Mouse (Mus musculus) liver, embryonic 12.5 days (tissue): ENCODE measurements around the gene Ntsr1. TPM values are rescaled to one million over a fixed set of nuclear protein-coding genes. Genes with fewer than 3 reads are reported as not detected.

Source experiments
- ATAC-seq: fragments of 200-750 bp; cut with Nextera tagmentation; 2 replicates; pipeline ENCODE4 v1.8.0; 2017; ENCODE audit warnings: moderate number of reproducible peaks, mild to moderate bottlenecking, moderate library complexity
- H3K27ac ChIP-seq: fragments of 300-500 bp; sonication (generic); 2 replicates; pipeline ENCODE4 v1.5.1; 2016; ENCODE audit warnings: mild to moderate bottlenecking
- H3K27me3 ChIP-seq: fragments of 300-500 bp; sonication (generic); replicated peaks from 2 replicates; pipeline ENCODE4 v1.6.1; 2016; ENCODE audit warnings: mild to moderate bottlenecking, moderate library complexity
- H3K36me3 ChIP-seq: fragments of 300-500 bp; sonication (generic); 2 replicates; pipeline ENCODE4 v1.6.1; 2016; ENCODE audit warnings: mild to moderate bottlenecking, moderate library complexity
- H3K4me1 ChIP-seq: fragments of 300-500 bp; sonication (generic); 2 replicates; pipeline ENCODE4 v1.6.1; 2016
- H3K4me2 ChIP-seq: fragments of 300-500 bp; sonication (generic); 2 replicates; pipeline ENCODE4 v1.6.1; 2016; ENCODE audit warnings: mild to moderate bottlenecking, moderate library complexity
- H3K4me3 ChIP-seq: fragments of 300-500 bp; sonication (generic); 2 replicates; pipeline ENCODE4 v1.5.1; 2016; ENCODE audit warnings: mild to moderate bottlenecking, moderate library complexity
- H3K9ac ChIP-seq: fragments of 300-500 bp; sonication (generic); 2 replicates; pipeline ENCODE4 v1.6.1; 2016; ENCODE audit warnings: mild to moderate bottlenecking, moderate library complexity
- H3K9me3 ChIP-seq: fragments of 300-500 bp; sonication (generic); replicated peaks from 2 replicates; pipeline ENCODE4 v1.6.1; 2016; ENCODE audit warnings: mild to moderate bottlenecking, moderate library complexity
- WGBS: fragments of 180-500 bp; shearing (Covaris S2); methylation state at CpG from one replicate; pipeline ENCODE4 v1.1.7; 2016; ENCODE audit not compliant: insufficient replicate concordance; 5-methylcytosine and 5-hydroxymethylcytosine counted together
- polyA plus RNA-seq: library from polyadenylated mRNA; unstranded; fragments of >200 nt; fragmentation: Nextera tagmentation; extraction: Ambion mirVana; gene quantifications from 2 replicates; pipeline ENCODE4 v1.2.1, GENCODE M21; 2016

The Ntsr1 gene
- polyA plus RNA-seq, 1 experiment from 2014 or later, result 0.12 TPM

DNA sequence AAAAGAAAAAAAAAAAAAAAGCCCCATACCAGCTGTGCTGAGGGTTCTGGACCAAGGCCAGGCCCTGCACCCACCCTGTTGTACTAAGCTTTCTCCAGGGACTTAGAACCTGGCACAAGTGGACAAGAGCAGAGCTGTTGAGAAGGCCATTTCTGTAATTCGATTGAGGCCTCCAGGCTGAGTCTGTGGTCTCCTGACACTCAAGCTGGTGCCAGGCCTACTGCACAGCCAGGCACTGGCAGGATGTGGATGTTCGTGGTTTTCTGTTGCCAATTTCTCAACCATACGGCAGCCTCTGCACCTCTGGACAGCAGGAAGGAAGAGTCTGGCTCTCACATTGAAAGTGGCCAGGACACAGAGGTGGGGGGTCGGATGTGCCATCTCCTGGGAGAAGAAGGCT lies 33.5 kb downstream of the Ntsr1 start:
- no peak overlapping the region for H3K9ac ChIP-seq
- no peak overlapping the region for H3K4me2 ChIP-seq
- H3K9me3 ChIP-seq, result no peaks in the 10 kb centered on the region
- no peak for ATAC-seq
- H3K4me1 ChIP-seq, result no peaks in the 10 kb centered on the region
- H3K27ac ChIP-seq, result no peak overlapping the region
- 0 out of 2 replicates have a peak, but pooled peaks cover 5% of the 10 kb centered on the region for H3K27me3 ChIP-seq
- no peaks in the 10 kb centered on the region for H3K36me3 ChIP-seq
- no peak overlapping the region for H3K4me3 ChIP-seq
- WGBS, result 29% methylated on average over 4 of the region's 4 CpGs

DNA sequence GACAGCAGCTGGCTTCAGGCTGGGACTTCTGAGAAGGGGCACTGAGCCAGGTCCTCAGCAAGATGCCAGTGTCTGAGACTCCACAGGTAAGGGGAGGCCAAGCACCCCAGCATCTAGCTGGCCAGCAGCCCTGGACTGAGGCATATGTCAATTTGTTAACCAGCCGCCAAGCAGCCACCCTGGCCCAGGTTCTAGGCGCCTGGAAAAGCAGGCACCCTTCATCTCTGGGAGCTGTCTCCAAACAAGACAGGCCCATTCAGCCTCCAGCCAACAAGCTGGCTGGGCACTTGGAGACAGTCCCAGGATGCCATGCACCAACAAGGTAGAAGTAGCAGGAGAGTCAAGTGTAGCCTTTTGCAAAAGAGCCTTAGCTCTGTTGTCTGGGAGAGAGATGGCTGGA lies 43.9 kb downstream of the Ntsr1 start:
- 0 out of 2 replicates have a peak, but pooled peaks have one; percentile 8 for ATAC-seq

DNA sequence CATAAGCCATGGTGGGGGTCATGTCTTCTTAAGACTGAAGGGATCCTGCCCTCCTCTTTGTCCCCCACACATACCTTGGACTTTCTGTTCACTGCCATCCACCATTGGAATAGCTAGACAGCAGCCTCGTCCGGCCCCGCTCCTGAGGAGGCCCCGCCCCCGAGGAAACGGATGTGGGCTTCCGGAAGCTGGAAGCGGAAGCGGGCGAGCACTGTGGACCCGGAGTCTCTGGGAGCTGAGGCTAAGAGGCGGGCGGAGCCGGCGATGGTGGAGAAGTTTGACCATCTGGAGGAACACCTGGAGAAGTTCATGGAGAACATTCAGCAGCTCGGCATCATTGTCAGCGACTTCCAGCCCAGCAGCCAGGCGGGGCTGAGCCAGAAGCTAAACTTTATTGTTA lies 45.3 kb downstream of the Ntsr1 start:
- Histone ChIP-seq H3K27me3 (peaks cover 3% of the 10 kb centered on the region; the same call in 1 of the 2 replicates), H3K4me3 (no peak overlapping the region), H3K36me3 (no peaks in the 10 kb centered on the region), H3K4me1 (no peaks in the 10 kb centered on the region), H3K4me2 (0 out of 2 replicates have a peak overlapping the region, but pooled peaks have one; percentile 24), H3K9me3 (no peaks in the 10 kb centered on the region), H3K27ac (no peak overlapping the region), H3K9ac (no peak overlapping the region)
- 38% methylated on average over 18 of the region's 18 CpGs for WGBS
- no peak for ATAC-seq

More for the DNA sequence above, 43.9 kb downstream of the Ntsr1 start:
- H3K27me3 ChIP-seq, result 0 out of 2 replicates have a peak, but pooled peaks cover 3% of the 10 kb centered on the region
- H3K27ac ChIP-seq, result no peak overlapping the region
- no peaks in the 10 kb centered on the region for H3K9me3 ChIP-seq
- no peaks in the 10 kb centered on the region for H3K36me3 ChIP-seq
- no peak overlapping the region for H3K4me3 ChIP-seq
- H3K4me2 ChIP-seq, result no peak overlapping the region
- H3K4me1 ChIP-seq, result no peaks in the 10 kb centered on the region
- no peak overlapping the region for H3K9ac ChIP-seq
- WGBS, result 58% methylated on average over 2 of the region's 2 CpGs

DNA sequence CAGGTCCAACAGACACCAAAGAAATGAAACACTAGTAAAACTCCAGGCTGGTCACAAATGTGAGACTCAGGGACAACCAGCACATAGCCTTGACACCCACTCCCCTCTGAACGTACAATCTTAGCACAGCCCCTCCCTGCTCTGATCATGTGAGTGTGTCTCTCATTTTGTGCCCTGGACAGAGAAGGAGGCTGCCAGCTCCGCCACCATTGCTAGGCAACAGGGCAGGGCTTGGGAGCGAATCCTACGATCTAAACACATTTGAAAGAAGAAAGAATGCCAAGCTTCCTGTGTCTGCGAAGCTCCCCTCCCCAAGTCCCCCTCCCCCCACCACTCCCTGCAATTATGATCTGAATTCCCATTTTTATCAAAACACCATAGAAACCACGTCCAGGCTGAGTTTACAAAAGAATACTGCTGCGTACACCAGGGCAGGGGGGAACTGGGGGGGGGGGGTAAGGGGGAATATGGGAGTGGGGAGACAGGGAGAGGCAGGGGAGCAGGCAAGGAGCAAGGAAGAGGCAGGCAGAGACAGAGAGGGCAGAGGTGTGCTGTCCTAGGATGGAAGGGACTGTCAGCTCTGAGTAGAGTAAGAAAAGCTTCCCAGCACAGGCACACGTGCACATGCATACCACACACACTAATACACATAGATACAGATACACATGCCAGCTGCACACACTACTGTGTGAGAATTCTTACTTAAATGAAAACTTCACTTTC lies 47.8 kb downstream of the Ntsr1 start:
- Histone ChIP-seq H3K9ac (no peak overlapping the region), H3K4me1 (no peaks in the 10 kb centered on the region), H3K9me3 (no peaks in the 10 kb centered on the region), H3K4me2 (no peak overlapping the region), H3K36me3 (no peaks in the 10 kb centered on the region), H3K4me3 (no peak overlapping the region), H3K27me3 (peaks cover 3% of the 10 kb centered on the region; the same call in 1 of the 2 replicates), H3K27ac (no peak overlapping the region)
- whole genome bisulfite sequencing, result 29% methylated on average over 8 of the region's 8 CpGs
- ATAC-seq, result no peak

- Histone ChIP-seq H3K9me3 (no peaks in the 10 kb centered on the region), H3K4me3 (no peak overlapping the region), H3K4me1 (no peaks in the 10 kb centered on the region), H3K27ac (no peak overlapping the region), H3K9ac (no peak overlapping the region), H3K36me3 (no peaks in the 10 kb centered on the region), H3K4me2 (no peak overlapping the region), H3K27me3 (peaks cover 3% of the 10 kb centered on the region; the same call in 1 of the 2 replicates)
- ATAC-seq, result no peak
- WGBS, result 76% methylated on average over 3 of the region's 3 CpGs
Observed at GRCm38 (mm10) chr2:180552340-180552739, 52.6 kb downstream of the Ntsr1 start.

DNA sequence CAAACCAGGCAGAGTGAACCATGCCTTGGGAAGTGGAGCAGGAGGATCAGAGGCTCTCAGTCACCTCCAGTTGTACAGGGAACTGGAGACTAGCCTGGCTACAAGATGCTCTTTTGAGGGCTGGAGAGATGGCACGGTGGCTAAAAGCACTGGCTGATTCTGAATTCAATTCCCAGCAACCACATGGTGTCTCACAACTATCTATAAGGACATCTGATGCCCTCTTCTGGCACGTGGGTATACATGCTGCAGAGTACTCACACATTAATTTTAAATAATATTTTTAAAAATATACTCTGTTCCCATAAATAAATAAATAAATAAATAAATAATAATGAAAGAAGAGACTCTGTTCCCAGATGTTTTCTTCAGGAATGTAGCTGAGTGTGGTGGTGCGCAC lies 55.4 kb downstream of the Ntsr1 start:
- no peak overlapping the region for H3K4me3 ChIP-seq
- no peak overlapping the region for H3K4me2 ChIP-seq
- no peaks in the 10 kb centered on the region for H3K4me1 ChIP-seq
- H3K9ac ChIP-seq, result no peak overlapping the region
- ATAC-seq, result no peak
- H3K27me3 ChIP-seq, result no peaks in the 10 kb centered on the region; the same call in 1 of the 2 replicates
- H3K27ac ChIP-seq, result no peak overlapping the region
- no peaks in the 10 kb centered on the region for H3K9me3 ChIP-seq
- WGBS, result 50% methylated on average over 3 of the region's 3 CpGs
- H3K36me3 ChIP-seq, result no peaks in the 10 kb centered on the region

DNA sequence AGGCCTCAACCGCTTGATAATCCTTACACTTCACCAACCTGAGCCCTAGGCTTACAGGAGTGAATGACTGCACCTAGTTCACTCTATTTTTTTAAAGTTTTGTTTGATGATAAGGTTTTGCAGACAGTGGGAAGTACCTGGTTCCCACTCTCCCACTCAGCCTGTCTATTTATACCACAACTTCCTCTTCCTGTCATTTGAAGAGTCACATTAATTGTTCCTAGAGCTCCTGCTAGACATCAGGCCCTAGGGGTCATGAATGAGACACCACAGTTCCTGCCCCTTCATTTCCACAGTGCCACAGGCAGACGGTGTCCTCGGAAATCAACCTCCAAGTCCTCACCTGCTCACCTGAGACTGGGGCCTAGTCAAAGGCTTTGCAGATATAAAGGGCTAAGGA lies 56.7 kb downstream of the Ntsr1 start:
- Histone ChIP-seq H3K4me1 (no peaks in the 10 kb centered on the region), H3K27ac (no peak overlapping the region), H3K4me2 (no peak overlapping the region), H3K36me3 (no peaks in the 10 kb centered on the region), H3K9ac (no peak overlapping the region), H3K4me3 (no peak overlapping the region), H3K27me3 (no peaks in the 10 kb centered on the region), H3K9me3 (no peaks in the 10 kb centered on the region)
- WGBS, result 25% methylated on average over 3 of the region's 3 CpGs
- no peak for ATAC-seq

DNA sequence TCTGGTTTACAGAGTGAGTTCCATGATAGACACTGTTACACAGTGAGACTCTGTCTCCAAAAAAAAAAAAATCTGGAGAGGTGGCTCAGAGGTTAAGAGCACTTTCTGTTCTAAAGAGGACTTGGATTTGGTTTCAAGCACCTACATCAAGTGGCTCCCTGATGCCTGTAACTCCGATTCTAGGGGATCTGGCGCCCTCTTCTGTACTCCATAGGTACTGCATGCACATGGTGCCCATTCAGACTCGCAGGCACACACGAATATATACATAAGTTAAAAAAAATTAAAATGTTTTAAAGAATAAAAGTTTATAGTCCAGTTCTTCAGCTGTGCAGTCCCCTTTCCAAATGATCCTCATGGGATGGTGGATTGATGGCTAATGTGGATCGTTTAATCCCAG lies 60.5 kb downstream of the Ntsr1 start:
- no peaks in the 10 kb centered on the region for H3K27me3 ChIP-seq
- no peak overlapping the region for H3K4me2 ChIP-seq
- H3K9ac ChIP-seq, result no peak overlapping the region
- ATAC-seq, result no peak
- H3K4me3 ChIP-seq, result no peak overlapping the region
- H3K4me1 ChIP-seq, result no peaks in the 10 kb centered on the region
- no peak overlapping the region for H3K27ac ChIP-seq
- no peaks in the 10 kb centered on the region for H3K9me3 ChIP-seq
- WGBS, result 35% methylated on average over 5 of the region's 5 CpGs
- no peaks in the 10 kb centered on the region for H3K36me3 ChIP-seq

GRCm38 (mm10) chr2:180562146-180562545 lies 62.4 kb downstream of the Ntsr1 start:
- no peak overlapping the region for H3K9ac ChIP-seq
- no peak overlapping the region for H3K4me3 ChIP-seq
- WGBS, result 35% methylated on average over 5 of the region's 5 CpGs
- H3K9me3 ChIP-seq, result no peaks in the 10 kb centered on the region
- H3K27me3 ChIP-seq, result no peaks in the 10 kb centered on the region; the same call in 1 of the 2 replicates
- no peaks in the 10 kb centered on the region for H3K36me3 ChIP-seq
- ATAC-seq, result no peak
- no peak overlapping the region for H3K27ac ChIP-seq
- H3K4me1 ChIP-seq, result no peaks in the 10 kb centered on the region
- no peak overlapping the region for H3K4me2 ChIP-seq

DNA sequence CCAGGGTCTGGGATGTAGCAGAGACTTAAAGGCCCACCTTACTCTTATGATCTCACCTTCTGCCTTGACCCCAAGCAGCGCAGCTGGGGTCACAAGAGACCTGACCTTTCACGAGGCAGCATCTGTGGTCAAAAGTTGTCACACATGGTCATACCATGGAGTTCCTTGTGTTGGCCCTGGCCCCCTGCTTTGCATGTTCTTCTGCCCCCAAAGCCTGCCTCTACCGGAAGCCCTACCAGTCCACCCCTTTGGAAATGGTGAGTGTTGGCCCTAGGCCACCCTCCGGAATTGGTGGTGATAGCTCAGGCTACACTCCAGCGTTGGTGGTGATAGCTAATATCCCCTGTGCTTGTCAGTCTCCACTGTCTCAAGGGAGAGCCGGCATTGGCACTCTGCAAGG lies 63.5 kb downstream of the Ntsr1 start:
- no peak for ATAC-seq
- H3K27ac ChIP-seq, result no peak overlapping the region
- H3K9ac ChIP-seq, result no peak overlapping the region
- H3K4me2 ChIP-seq, result no peak overlapping the region
- 44% methylated on average over 6 of the region's 6 CpGs for WGBS
- H3K4me3 ChIP-seq, result no peak overlapping the region
- H3K4me1 ChIP-seq, result no peaks in the 10 kb centered on the region
- no peaks in the 10 kb centered on the region for H3K9me3 ChIP-seq
- H3K27me3 ChIP-seq, result no peaks in the 10 kb centered on the region; the same call in 1 of the 2 replicates
- no peaks in the 10 kb centered on the region for H3K36me3 ChIP-seq

DNA sequence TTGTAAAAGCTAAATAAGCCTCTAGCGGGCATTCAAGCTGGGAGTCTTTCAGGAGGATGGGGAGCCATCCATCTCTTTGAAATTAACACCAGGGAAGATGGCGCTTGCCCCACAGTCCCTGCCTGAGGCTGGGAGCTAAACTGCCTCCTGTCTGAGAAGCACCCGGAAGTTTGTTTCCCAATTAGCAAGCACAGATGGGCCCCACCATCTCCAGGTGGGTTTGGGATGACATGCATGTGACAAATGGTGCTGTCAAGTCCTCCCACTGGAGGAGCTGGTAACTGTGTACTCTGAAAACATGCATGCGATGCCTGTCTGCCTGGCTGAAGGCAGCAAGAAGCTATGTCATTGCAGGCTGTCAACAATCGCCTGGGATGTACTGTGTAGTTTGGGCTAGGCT lies 64.1 kb downstream of the Ntsr1 start:
- whole genome bisulfite sequencing, result 45% methylated on average over 5 of the region's 5 CpGs
- Histone ChIP-seq H3K9ac (no peak overlapping the region), H3K4me3 (no peak overlapping the region), H3K9me3 (no peaks in the 10 kb centered on the region), H3K36me3 (no peaks in the 10 kb centered on the region), H3K4me2 (no peak overlapping the region), H3K27me3 (no peaks in the 10 kb centered on the region; the same call in 1 of the 2 replicates), H3K4me1 (no peaks in the 10 kb centered on the region), H3K27ac (no peak overlapping the region)
- no peak for ATAC-seq

GRCm38 (mm10) chr2:180566240-180566913 lies 66.6 kb downstream of the Ntsr1 start:
- H3K36me3 ChIP-seq, result no peaks in the 10 kb centered on the region
- no peak overlapping the region for H3K27ac ChIP-seq
- no peak overlapping the region for H3K9ac ChIP-seq
- H3K27me3 ChIP-seq, result peaks cover 4% of the 10 kb centered on the region; the same call in 1 of the 2 replicates
- no peak overlapping the region for H3K4me2 ChIP-seq
- H3K4me3 ChIP-seq, result no peak overlapping the region
- no peaks in the 10 kb centered on the region for H3K9me3 ChIP-seq
- H3K4me1 ChIP-seq, result no peaks in the 10 kb centered on the region
- ATAC-seq, result no peak
- 32% methylated on average over 13 of the region's 13 CpGs for WGBS
